Mouse (Mus musculus): Measurements from ENCODE around the gene Mrpl42.
A peak's percentile ranks its signal among the peaks of the same experiment; 100 is the strongest.

The Mrpl42 gene

DNA sequence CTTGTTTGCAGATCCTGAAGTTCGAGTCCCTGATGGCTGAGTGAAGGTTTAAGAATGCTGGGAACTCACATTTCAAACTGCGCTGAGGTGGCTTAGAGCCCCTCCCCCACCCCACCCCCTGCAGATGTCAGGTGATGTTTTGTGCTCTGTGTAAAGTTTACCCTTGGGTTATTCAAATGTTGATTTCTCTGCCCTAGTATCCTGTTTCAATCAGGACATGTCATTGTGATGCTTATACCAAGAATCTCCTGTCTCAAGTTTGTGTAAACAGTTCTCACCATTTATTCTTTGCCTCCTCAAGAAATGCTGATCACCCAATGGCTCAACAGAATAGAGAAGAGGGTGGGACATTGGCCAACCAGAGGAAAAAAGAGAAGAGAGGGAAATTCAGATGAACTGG, 45.6 kb downstream of the Mrpl42 start:
- no peak for DNase-seq

DNA sequence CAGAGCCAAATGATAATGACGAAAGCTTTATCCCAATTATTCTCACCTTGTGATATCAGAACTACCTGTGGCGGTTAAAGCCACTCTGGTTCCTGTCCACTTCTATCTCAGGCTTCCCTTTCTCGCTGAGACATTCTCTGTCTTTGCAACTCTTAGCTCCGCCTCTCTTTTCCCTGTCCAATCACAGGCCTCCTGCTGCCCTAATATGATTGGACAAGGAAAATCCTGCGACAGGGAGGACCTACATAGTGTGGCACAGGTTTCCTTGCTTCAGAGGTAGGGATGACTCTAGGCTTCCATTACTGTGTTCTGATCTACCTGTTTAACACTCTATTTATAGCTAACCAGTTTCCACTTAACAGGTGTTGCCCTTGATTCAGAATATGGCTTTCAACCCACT, 48.5 kb downstream of the Mrpl42 start:
- no peak for DNase-seq

DNA sequence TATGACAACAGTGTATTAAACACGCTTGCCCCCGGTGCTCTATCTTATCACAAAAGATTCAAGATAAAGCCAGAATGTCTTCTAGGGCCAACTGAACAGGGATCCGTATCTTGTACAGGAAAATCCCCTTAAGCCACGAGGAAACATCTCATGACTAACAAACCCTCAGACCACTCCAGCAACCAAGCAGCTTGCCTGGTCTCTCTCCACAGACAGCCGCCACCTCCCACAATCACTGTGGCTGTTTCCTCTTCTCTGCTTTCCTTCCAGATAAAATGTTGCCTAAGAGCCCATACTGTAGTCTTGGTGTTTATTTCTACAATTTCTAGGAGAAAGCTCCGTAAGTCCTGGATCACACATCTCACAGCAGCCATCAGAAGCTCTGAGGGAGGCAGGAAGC, 52.7 kb downstream of the Mrpl42 start:
- DNase-seq, result no peak

DNA sequence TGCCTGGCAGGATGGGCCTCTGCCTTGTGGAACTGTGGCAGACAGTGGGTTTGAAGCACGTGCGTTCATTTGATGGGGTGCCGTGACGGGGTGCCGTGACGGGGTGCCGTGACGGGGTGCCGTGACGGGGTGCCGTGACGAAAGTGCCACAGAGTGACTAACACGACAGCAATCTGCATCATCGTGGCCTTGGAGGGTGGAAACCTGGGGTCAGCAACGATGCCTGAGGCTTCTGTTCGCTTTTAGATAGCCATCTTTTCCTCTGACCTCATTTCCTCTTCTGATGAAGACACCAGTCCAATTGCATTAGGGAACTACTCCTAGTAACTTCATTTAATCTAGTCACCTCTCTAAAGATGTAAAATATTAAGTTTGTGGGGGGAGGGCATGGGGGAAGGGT, 53.8 kb downstream of the Mrpl42 start:
- DNase-seq, result no peak

DNA sequence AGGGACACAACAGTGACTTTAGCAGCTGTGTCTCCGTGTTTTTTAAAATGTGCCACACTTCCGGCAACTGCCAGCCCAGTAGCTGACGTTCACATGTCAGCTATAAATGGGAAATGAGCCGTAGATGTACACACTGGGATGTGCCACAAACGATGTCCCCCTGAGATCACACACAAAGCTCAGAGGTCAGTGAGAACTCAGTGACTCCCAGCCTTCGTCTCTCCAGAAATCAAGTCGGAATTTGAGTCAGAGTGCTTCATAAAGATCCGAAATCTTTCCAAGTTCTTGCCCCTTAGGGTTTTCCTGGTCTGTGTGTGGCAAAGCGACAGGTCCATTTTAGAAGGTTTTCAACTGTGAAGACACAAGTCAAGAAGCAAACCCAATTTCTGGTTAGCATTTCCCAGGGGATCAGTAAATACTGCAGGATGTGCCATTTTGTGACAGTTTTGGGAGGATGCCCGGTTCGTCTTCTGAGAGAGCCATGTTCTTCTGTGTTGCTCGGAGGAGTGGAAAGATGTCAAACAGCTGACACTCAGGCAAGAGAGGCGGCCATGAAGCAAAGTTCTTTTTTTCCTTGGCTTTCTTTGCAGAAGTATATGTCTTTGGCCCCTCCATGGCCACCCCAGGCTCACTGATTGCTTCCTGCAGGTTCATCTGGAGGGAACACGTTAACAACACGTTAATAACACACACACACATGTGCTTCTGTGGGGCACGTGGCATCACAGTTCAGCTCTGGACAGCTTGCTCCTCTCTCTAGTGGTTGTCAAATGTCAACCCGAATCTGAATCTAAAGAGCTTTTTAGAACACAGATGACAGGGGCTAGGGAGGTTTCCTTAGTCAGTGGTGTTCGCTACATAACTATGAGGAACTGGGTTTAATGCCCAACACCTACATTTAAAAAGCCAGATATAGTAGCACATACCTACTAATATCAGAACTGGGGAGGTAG, 56.4 kb downstream of the Mrpl42 start:
- peak; percentile 91 for DNase-seq

DNA sequence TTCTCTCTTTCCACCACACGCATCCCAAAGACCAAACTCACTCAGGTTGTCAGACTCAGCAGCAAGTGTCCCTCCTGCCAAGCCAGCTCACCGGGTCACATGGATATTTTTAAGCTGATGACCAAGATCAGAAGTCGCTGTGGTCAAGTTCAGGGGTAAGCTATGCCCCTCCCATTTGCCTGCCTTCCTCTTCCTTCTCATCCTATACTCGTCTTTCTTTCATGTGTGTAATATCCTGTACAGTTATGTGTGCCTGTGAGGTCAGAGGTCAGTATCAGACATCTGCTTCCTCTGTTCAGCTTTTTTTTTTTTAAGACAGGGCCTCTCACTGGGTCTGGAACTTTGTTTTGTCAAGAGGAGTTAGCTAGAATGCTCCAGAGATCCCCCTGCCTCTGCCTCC, 59.4 kb downstream of the Mrpl42 start:
- DNase-seq, result no peak

DNA sequence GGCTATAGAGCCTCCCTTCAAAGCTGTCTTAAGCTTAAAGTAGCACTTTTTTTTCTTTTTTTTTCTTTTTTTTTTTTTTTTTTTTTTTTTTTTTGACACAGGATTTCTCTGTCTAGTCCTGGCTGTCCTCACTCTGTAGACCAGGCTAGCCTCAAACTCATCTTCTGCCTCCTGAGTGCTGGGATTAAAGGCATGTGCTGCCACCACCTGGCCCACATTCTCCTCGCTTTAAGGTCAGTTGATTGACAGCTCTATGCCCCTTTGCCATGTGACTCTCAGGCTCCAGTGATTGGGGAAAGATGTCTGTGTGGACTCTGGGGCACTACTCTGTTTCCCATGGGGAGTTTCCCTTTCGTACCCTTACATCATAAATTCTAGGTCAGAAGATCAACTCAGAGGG, 61.2 kb downstream of the Mrpl42 start:
- peak; percentile 81 for DNase-seq

DNA sequence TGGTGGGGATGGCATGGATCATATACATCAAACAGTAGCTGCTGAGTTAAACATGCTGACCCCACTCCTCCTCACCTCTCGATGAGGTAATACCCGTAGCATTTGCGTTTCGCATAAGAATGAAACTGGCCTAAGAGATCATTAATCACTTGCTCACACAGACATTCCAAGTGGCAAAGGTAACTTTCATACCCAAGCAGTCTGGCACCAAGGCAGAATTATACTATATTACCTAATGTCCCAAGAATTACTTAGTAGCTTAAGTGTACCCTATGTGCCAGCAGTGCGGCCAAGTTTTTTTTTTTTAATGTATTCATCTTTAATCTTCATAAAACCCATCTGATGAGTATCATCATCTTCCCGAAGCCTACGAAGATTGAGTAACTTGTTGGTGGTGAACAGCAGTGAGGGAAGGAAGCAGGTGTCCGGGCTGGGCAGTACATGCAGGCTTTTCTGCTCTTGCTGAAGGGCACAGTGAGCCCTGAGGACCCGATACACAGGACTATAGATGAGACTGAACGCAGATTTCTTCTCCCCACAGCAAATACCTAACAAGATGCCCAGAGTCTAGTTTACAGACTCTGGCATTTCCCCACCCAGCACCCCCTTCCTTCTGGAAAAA, 61.9 kb downstream of the Mrpl42 start:
- no peak for DNase-seq

DNA sequence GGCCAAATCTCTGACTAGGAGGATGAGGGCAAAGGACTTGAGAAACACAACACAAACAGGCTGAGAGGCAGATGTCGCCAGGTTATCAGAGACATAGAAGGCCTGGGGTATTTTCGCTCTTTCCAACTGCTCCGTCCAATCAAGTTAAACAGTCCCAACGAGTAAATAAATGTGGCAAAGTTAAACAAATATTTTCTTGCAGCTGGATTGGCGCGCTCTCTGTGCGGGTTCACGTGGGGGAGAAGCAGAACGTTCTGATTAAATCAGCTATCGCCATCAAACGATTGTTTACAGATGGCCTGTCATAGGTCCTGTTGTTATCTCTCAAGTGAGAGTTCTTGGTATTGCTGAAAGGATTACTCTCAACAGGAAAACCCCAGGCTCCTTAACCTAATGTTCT, 62.8 kb downstream of the Mrpl42 start:
- no peak for DNase-seq
